Mouse (Mus musculus): ENCODE results near the gene H13.

H13 gene

DNA sequence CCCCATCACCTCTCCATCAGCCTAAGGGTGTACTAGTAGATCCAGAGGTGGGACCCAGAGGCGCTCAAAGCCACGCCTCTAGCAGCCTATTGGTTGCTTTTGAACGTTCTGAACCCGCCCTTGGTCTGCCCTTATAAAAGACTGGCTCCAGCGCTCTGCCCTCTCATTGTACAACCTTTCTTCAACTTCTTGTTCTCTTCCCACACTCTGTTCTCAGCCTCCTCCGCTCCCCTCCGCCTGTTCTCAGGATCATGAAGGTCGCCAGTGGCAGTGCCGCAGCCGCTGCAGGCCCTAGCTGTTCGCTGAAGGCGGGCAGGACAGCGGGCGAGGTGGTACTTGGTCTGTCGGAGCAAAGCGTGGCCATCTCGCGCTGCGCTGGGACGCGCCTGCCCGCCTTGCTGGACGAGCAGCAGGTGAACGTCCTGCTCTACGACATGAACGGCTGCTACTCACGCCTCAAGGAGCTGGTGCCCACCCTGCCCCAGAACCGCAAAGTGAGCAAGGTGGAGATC is 66.9 kb downstream of the H13 start, which contains the start of gene Id1:
Id1 (plus strand) TSS at position 162 of the 512 bp plus-strand sequence.
- DNase-seq: peak; percentile 55

DNA sequence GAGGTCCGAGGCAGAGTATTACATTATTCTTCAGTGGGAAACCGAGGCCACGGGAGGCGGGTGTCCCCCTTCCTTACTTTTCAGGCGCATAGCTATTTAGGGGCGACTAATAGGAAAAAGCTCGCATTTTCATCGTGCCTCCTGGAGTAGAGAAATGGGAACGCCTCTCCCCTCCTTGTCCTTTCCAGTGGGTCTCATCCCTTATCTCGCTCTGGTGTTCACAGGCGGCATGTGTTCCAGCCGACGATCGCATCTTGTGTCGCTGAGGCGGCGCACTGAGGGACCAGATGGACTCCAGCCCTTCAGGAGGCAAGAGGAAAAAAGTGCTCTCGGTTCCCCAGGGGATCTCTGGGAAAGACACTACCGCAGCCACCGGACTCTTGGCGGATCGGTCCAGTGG is 67.5 kb downstream of the H13 start:
- no peak for DNase-seq

DNA sequence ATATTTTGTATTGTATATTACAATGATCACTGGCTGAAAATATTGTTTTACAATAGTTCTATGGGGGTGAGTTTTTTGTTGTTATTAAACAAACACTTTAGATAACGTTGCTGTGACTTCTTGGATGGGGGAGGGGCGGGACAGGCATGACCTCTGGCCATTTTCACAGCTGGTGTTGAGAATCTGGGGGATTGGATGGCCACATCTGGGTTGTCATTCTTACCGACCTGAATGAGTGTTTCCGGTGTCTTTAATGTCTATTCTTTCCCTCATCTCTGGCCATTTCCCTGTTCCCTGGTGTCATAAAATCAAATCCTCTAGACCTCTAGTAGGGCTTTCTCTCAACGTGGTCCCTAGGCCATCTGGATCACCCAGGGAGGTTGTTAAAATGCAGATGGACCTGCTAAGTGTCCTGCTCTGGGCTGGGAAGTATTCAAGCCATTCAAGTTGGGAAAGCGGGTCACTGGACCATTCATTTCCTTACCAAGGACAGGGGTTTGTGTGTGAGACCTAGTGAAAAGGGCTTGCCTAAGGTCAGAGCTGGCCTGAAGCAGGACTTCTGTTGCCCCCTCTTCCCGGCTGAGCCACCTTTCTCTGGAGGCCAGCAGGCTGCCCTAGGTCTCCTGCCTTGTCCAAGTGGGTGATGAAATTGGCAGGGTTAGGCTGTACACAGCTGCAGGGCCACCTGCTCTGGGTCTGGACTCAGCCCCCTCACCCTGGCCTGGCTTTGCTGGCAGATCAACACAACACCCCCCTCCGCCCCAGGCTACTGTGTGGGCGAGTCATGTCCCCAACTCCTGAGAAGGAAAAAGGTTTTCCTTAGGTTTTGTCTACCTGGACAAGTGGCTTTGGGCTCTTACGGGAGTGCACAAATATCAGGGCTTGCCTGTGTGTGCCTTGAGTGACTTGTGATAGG is 68.3 kb downstream of the H13 start:
- no peak for DNase-seq

DNA sequence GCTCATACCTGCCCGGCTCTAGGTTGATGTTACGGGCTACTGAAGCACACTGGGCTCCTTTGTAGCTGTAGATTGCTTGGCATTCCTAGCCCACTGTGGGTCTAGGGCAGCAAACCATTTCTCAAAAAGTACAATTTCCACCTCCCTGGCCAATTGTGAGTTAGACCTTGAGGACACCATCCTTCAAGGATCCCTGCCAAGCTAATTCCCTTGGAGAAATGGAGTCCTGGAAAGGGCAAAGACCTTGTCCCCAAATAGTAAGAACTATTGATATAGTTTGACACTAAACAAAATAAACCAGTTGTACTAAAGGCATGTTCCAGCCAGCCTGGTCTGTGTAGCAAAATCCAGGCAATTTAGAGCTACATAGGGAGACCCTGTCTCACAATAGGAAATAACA is 69.1 kb downstream of the H13 start:
- no peak for DNase-seq

DNA sequence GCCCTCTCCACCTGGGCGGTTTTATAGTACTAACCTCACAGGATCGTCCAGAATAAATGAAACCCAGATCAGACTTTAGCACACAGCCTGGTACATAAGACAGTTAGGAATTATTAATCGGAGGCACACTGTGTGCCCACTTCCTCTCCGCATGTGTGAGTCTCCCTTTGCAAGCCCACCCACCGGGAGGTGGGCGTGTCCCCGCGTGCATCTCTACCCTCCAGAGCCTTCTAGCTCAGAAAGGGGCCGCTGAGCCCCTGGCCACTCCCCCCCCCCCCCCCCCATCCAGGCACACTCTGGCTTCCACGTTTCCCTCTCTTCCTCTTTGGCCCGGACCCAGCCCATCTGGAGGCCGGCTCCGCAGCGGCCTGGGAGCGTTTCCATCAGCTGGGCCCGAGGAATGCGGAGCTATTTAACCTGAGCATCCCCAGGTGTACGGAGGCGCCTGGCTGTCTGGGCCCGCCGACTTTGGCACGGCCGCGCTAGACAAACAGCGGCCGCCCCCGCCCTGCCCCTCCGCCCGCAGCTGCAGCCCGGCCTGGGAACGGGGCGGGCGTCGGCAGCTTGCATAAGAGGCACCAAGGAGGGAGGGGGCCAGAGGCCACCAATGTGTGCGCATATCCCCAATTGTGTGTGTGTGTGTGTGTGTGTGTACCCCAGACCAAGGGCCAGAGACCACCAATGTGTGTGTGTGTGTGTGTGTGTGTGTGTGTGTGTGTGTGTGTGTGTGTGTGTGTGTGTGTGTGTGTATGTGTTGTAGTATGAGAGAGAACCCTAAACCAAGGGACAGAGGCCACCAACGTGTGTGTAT is 70.0 kb downstream of the H13 start:
- no peak for DNase-seq

DNA sequence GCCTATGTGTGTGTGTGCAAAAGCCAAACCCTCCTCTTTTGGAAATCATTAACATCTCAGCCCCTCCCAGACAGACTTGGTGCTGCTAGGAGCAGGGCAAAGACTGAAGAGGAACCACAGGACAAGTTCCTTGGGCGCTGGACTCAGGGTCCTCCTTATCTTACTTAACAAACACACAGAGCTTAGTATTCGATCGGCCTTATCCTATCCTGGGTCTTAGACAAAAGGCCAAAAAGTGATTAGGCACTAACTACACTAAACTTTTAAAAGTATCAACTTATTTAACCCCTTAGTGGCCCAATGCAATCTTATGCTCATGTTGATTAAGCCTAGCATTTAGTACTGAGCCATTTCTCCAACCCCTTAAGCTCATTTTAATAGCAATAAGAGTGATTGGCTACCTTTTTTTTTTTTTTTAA is 70.6 kb downstream of the H13 start:
- no peak for DNase-seq

DNA sequence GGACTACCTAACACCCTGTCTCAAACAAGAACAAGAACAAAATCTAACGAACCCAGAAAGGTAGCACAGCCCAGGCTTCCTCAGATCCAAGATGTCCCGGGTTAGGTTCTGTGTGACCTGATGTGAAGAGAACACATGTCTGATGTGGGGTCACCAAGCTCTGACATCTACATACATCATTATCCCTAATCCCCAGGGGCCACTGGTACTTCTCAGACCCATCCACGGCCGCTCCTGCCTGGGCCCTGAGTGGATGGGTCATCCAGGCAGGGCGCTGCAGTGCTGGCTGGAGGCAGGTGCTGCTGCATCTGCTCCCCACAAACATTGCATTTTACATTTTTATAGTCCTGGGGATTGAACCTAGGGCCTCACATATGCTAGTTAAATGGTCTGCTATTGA is 71.2 kb downstream of the H13 start:
- no peak for DNase-seq

DNA sequence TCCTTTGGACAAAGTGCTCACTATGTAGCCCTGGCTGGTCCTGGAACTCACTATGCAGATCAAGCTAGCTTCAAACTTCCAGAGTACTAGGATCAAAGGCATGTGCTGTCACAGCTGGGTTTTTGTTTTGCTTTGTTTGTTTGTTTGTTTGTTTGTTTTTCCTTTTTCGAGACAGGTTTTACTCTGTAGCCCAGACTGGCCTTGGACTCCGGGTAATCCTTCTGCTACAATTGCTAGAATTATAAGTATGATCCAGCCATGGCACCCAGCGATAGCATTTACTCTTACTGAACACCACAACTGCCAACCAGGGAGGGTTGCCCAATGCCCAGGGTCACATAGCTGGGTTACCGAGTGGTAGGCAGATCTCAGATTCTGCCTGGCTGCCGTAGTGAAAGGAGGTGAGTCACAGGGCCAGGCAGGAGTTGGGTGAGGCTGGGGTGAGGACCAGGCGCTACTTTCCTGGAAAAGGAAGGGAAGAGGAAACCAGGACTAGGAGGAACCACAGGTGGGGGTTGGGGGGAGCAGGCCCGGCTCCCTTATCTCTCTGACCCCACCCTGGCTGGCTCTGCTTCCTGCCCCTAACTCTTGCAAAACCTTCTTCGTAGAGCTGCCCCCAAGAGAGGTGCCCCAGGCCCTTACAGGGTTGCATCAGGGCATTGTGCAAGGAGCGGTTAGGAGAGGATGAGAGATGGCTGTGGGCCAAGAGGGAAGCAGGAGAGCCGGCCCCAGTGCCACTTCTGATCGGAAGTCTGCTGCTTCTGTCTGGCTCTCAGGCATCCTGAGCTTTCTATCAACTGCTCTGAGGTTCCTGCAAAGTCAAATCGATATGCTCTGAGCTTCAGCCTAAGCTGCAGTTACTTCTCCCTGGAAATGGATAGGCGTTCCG is 72.1 kb downstream of the H13 start:
- DNase-seq: no peak

DNA sequence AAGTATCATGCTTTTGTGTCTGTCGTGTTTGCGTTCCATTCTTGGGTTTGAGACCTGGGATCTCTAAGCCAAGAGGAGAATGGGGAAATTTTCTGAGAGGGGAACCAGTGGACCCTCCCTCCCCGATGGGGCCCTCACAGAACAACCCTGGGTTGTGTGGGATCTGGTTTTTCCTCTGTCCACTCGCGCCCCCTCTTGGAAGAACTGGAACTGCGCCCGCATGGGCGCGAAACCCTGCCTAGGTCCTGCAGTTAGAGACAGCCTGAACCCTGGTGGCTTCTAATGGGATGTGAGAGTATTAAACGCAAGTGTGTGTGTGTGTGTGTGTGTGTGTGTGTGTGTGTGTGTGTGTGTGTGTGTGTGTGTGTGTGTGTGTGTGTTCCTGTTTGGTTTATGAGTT is 73.2 kb downstream of the H13 start:
- DNase-seq: no peak

DNA sequence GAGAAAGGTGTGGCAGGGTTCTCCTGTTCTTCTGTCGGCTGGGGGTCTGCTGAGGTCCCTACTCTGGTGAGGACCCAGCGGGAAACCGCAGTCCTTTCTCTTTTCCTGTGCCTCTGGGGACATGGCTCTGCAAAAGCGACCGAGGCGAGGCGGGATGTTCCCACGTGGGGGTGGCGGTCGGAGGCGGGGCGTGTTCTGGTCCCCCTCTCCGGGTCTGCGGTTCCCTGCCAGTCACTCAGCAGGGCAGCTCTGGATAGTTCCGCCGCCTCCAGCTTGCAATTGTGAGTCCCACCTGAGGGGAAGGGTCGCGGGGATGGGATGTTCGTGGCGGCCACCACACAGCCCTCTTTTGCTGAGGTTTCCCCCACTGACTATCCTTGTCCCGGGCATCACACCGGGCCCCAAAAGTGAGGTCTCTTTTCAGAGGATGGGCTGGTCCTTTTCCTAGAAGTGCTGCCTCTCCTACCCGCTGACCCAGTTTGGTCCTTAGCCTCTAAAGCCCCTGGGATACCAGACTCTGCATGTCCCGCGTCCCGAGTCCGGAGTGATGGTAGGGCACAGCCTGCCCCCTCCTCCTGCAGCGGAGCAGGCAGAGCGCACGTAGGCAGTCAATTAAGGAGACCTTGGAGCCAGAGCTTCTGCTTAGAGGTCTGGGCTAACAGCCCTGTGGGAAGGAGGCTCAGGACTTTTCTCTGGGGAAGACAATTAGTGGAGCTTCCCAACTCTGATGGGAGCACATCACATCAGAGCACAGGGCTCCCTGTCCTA is 84.9 kb downstream of the H13 start, which contains the start of gene Cox4i2:
Cox4i2 (plus strand) TSS at position 230 of the 768 bp plus-strand sequence.
- DNase-seq: no peak

DNA sequence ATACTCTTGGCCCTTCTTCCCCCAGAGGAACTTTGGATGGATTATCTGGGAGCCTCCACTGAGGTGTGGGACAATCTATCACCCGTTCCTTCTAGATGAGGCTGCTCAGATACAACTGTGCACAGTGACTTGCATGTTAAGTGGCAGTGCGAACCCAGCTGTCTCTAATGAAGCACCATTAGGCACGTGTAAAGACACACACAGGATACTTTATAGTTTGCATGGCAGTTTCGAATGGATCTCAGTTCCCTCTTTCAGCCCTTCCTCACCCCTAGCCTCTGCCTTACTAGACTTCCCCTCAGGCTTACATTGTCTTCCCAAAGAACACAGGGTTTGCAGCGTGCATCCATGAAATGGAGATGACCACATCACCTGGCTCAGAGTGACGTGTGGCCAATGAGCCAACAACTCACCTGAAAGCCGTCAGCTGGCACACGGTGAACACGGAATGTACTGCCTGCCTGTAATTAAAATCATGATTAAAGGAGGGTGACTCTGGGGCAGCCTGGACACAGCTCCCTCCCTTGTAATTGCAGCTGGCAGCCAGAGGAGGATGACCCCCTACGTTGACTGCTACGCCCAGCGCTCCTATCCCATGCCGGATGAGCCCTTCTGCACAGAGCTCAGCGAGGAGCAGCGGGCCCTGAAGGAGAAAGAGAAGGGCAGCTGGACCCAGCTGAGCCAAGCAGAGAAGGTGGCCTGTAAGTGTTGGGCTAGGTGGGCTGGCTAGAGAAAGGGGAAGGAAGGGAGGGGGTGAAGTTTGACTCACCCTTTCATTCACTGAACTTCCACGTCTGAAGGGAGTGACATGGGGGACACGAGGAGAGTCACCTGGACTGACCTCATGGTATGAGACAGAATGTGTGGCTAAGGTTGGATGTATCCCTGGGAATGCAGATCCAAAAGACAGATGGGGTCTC is 87.5 kb downstream of the H13 start:
- no peak for DNase-seq

DNA sequence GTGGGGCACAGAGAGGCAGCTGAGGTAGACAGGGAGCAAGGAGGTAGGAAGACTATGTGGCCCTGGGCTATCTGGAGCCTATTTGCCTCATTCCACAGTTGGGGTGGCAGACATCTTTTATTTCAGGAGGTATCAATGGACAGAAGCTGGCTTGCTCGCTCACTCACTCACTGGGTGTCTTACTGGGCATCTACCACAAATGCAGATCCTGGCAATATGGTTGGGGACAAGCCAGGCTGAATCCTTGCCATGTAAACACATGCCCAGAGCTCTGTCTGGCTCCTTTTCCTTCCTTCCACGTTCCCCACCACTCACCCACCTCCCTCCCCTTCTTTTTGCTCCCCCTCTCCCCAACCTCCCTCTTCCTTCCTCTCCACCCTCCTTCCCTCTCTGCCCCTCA is 88.2 kb downstream of the H13 start:
- no peak for DNase-seq

Measured in right cerebral cortex, adult 18-20 months (tissue).